Mouse (Mus musculus) G1E (cell line): ENCODE data around the gene Prkag3. TPM values are rescaled to one million over a fixed set of nuclear protein-coding genes. Genes with fewer than 3 reads are reported as not detected.

Source experiments
- ATAC-seq: 2 replicates; pipeline ENCODE4 v1.8.0; 2016; ENCODE audit warnings: mild to moderate bottlenecking; ENCODE audit not compliant: insufficient number of reproducible peaks, poor library complexity, low FRiP score, severe bottlenecking; ENCODE audit errors: extremely low read depth
- DNase-seq: peaks from one replicate; pipeline ENCODE4 v3.0.0; 2012; ENCODE audit warnings: low spot score
- H3K27me3 ChIP-seq: 2 replicates; pipeline ENCODE4 v1.6.1; 2012; ENCODE audit warnings: mild to moderate bottlenecking, low read length, inconsistent platforms; ENCODE audit not compliant: insufficient read depth
- H3K36me3 ChIP-seq: replicated peaks from 2 replicates; pipeline ENCODE3; 2012; ENCODE audit warnings: mild to moderate bottlenecking, inconsistent platforms
- H3K4me1 ChIP-seq: 2 replicates; pipeline ENCODE4 v1.6.1; 2012; ENCODE audit warnings: low read depth, low read length, inconsistent platforms, mixed read lengths; ENCODE audit not compliant: insufficient read depth
- H3K4me3 ChIP-seq: 2 replicates; pipeline ENCODE4 v1.5.1; 2012; ENCODE audit warnings: low read depth, mild to moderate bottlenecking, inconsistent platforms, low read length, moderate library complexity, mixed read lengths
- H3K9me3 ChIP-seq: replicated peaks from 2 replicates; pipeline ENCODE4 v1.6.1; 2012; ENCODE audit warnings: inconsistent platforms
- CTCF ChIP-seq: IDR thresholded peaks from 2 replicates; pipeline ENCODE4 v1.5.1; 2012; ENCODE audit warnings: low read depth, low read length, inconsistent platforms, mixed read lengths
- GATA1 ChIP-seq: IDR thresholded peaks from 2 replicates; pipeline ENCODE4 v1.6.1; 2012; ENCODE audit warnings: borderline replicate concordance, low read length, inconsistent platforms, mixed read lengths
- GATA2 ChIP-seq: IDR thresholded peaks from 2 replicates; pipeline ENCODE4 v1.6.1; 2012; ENCODE audit warnings: low read depth, low read length, inconsistent platforms, borderline replicate concordance
- POLR2AphosphoS5 ChIP-seq: IDR thresholded peaks from 2 replicates; pipeline ENCODE4 v1.6.1; 2012; ENCODE audit warnings: low read depth, low read length, inconsistent platforms; ENCODE audit not compliant: insufficient replicate concordance
- TAL1 ChIP-seq: conservative IDR thresholded peaks from 2 replicates; pipeline ENCODE4 v1.6.1; 2012; ENCODE audit warnings: low read depth, low read length, inconsistent platforms, mixed read lengths
- polyA plus RNA-seq: library from polyadenylated mRNA; stranded (reverse); fragments of >175 nt; gene quantifications from 2 replicates; pipeline ENCODE4 v1.2.3, GENCODE M21; 2012
- total RNA-seq, 2 experiments: library from RNA; stranded (forward) in 1 of 2; stranded (reverse) in 1 of 2; fragments of 200-1000 nt in 1 of 2; fragments of >200 nt in 1 of 2; fragmentation: Nextera tagmentation in 1 of 2; gene quantifications; 2 replicates each; pipeline ENCODE4 v1.2.3; 2014 to 2017

Prkag3 gene
- total and polyA plus RNA-seq, 3 experiments, result not detected

DNA sequence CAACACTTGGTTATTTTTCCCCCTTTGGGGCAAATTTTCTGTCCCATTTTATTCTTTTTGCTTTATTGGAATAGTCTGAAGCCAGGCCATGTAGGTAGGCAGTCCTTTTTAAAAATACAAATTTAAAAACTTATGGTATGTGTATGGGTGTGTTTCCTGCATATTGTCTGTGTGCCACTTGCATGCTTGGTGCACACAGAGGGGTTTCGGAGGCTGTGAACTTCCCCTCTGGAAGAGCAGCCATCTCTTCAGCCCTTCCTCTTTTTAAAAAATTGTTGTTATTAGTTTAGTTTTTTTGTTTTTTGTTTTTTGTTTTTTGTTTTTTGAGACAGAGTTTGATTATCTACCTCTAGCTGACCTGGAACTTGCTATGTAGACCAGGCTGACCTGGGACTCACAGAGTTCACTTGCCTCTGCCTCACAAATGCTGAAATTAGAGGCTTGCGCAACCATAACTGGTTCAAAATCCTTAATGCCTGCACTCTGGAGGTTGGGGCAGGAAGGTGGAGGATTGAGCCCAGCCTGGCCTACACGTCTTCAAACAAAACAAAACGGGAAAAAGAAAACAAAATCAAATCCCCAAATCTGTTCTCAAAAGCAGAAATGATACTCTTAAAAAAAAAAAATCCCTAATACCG lies 36.4 kb downstream of the Prkag3 start:
- no peak overlapping the region for H3K4me3 ChIP-seq
- ATAC-seq (no peak), DNase-seq (no peak)
- TF ChIP-seq TAL1, result no peak
- TF ChIP-seq CTCF, result no peak
- no peak for TF ChIP-seq GATA1
- TF ChIP-seq POLR2AphosphoS5, result no peak
- no peak for TF ChIP-seq GATA2
- H3K27me3 ChIP-seq, result peaks cover 25% of the 10 kb centered on the region
- H3K4me1 ChIP-seq, result no peaks in the 10 kb centered on the region; the same call in 1 of the 2 replicates
- no peaks in the 10 kb centered on the region for H3K36me3 ChIP-seq
- H3K9me3 ChIP-seq, result no peaks in the 10 kb centered on the region

DNA sequence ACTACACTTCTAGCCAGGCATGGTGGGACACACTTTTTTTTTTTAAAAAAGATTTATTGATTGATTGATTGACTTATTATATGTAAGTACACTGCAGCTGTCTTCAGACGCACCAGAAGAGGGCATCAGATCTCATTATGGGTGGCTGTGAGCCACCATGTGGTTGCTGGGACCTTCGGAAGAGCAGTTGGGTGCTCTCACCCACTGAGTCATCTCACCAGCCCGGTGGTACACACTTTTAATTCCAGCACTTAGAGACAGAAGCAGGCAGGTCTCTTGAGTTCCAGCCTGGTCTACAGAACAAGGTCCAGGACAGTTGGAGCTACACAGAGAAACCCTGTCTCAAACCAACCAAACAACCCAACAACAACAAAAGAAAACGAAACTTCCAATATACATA lies 37.0 kb downstream of the Prkag3 start:
- TF ChIP-seq GATA2 (no peak), POLR2AphosphoS5 (no peak), GATA1 (no peak), CTCF (no peak), TAL1 (no peak)
- ATAC-seq (no peak), DNase-seq (no peak)
- Histone ChIP-seq H3K9me3 (no peaks in the 10 kb centered on the region), H3K27me3 (peaks cover 25% of the 10 kb centered on the region), H3K36me3 (no peaks in the 10 kb centered on the region), H3K4me3 (no peak overlapping the region), H3K4me1 (no peaks in the 10 kb centered on the region; the same call in 1 of the 2 replicates)

DNA sequence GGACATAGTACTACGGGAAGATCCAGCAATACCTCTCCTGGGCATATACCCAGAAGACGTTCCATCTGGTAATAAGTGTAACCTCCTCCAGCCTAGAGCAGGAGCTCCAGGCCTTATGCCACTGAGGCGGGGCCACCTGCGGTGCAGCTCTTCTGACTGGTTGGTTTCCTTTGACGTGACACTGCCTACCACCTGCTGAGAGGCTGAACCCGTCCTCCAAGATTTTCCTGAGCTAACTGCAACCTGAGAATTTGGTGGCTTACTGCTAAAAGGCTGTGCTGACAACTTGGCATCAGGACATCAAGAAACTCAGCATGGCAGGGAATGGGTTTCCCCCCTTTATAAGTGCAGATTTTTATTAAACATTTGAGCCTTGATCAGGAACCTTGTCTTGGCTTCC lies 39.5 kb downstream of the Prkag3 start:
- DNase-seq, result no peak
- Histone ChIP-seq H3K27me3 (peaks cover 23% of the 10 kb centered on the region), H3K36me3 (no peaks in the 10 kb centered on the region), H3K9me3 (no peaks in the 10 kb centered on the region), H3K4me1 (no peaks in the 10 kb centered on the region), H3K4me3 (no peak overlapping the region)
- ATAC-seq, result no peak
- TF ChIP-seq GATA2, result no peak
- TF ChIP-seq TAL1, result no peak
- no peak for TF ChIP-seq CTCF
- no peak for TF ChIP-seq GATA1
- TF ChIP-seq POLR2AphosphoS5, result no peak

DNA sequence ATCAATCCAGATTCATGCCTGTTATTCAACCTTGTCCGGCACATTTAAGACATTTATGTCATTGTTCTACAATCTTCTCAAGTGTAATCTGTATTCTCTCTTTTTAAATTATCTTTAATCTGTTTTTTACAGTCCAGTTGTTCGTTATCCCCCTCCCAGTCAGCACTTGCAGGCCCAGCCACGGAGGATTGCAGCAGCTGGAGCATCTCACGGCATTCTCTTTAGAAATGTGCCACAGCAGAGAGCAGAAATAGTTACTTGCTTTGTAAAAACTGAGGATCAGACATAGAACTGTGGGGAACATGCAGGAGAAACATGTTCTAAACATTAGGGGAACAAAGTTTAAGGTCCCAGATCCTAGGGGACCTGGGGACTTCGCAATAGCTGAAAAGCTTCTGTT lies 44.0 kb downstream of the Prkag3 start:
- Histone ChIP-seq H3K36me3 (peaks cover 30% of the 10 kb centered on the region), H3K27me3 (peaks cover 7% of the 10 kb centered on the region), H3K4me3 (no peak overlapping the region), H3K4me1 (no peaks in the 10 kb centered on the region), H3K9me3 (no peaks in the 10 kb centered on the region)
- TF ChIP-seq TAL1 (no peak), GATA1 (no peak), GATA2 (no peak), POLR2AphosphoS5 (no peak), CTCF (no peak)
- DNase-seq (no peak), ATAC-seq (no peak)

DNA sequence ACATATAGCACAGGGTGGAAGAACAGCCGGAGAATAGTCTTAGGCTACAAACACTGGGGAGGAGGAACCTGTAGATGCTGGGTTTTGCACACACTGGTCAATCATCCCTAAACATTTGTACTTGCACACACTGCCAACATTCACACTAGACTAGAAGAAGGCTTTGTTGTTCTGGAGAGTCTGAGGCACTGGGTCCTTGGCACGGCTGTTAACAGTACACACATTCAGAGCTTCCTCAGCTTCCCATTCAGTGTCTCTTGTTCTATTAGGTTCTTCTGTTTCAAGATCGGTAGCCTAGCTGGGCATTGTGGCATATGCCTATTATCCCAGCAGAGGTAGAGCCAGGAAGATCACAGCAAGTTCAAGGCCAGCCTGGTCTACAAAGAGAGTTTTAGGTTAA lies 44.9 kb downstream of the Prkag3 start:
- Histone ChIP-seq H3K4me3 (no peak overlapping the region), H3K4me1 (no peaks in the 10 kb centered on the region), H3K36me3 (peaks cover 37% of the 10 kb centered on the region), H3K9me3 (no peaks in the 10 kb centered on the region), H3K27me3 (peaks cover 3% of the 10 kb centered on the region; the same call in 1 of the 2 replicates)
- ATAC-seq, result no peak
- TF ChIP-seq TAL1, result no peak
- TF ChIP-seq GATA2, result no peak
- no peak for TF ChIP-seq CTCF
- no peak for DNase-seq

DNA sequence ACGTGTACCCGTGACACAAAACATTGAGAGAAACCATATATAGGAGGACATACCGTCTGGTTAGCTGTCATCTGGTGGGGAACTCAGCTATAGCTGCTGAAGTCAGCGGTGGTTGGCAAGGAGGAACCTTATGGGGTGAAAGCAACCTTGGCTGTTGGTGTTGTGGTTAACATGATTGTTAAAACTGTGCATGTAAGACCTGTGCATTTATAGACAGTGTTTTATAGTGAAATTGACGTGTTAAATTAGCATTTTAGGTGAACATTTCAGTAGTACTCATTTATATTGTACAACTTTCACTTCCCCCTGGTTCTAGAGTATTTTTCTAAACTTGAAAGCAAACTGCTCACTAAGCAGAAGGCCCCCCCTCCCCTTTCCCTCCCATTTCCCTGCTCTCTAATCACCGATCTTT lies 46.9 kb downstream of the Prkag3 start:
- Histone ChIP-seq H3K4me1 (no peaks in the 10 kb centered on the region; the same call in 1 of the 2 replicates), H3K4me3 (no peak overlapping the region), H3K36me3 (peaks cover 57% of the 10 kb centered on the region), H3K9me3 (no peaks in the 10 kb centered on the region), H3K27me3 (no peaks in the 10 kb centered on the region)
- no peak for TF ChIP-seq GATA1
- TF ChIP-seq CTCF, result no peak
- no peak for TF ChIP-seq GATA2
- ATAC-seq, result no peak
- DNase-seq, result no peak

DNA sequence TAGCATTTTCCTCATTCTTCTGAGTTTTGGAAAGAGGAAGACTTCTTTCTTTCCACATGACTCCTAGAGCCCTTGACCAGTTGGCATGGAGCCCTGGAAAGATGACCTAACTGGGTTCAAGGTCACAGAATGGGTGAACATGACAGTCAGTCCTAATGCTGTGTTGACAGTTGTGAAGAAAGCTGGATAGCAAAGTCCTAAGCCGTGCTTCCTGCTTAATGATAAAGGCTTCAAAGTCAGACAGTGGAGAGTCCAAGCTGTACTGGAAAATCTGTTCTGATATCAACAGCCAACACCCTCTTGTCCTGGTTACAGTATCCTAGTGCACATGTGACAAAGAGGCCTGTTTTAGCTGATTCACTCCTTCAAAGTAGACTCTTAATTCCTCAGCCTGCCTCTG lies 50.2 kb downstream of the Prkag3 start:
- DNase-seq (no peak), ATAC-seq (no peak)
- Histone ChIP-seq H3K27me3 (no peaks in the 10 kb centered on the region), H3K9me3 (no peaks in the 10 kb centered on the region), H3K36me3 (peaks cover 82% of the 10 kb centered on the region), H3K4me3 (no peak overlapping the region), H3K4me1 (no peaks in the 10 kb centered on the region; the same call in 1 of the 2 replicates)
- TF ChIP-seq POLR2AphosphoS5 (no peak), GATA2 (no peak), GATA1 (no peak), TAL1 (no peak), CTCF (no peak)
